In genomic region chr17:31862136-31862535, GRCm38 (mm10) we compare ENCODE assay signal across 11 mouse cellular contexts. TPM values are rescaled to one million over a fixed set of nuclear protein-coding genes. Genes with fewer than 3 reads are reported as not detected.
A peak's percentile ranks its signal among the peaks of the same experiment; 100 is the strongest.
DNase-seq lines count a peak whose midpoint lies in the region; ATAC-seq and TF ChIP-seq lines count a peak whose summit lies in the region.
"Had no signal": no experiment of that assay in that cellular context is flagged by ENCODE, and none has a peak within 500 bp of the region (broad histone marks: within the 10 kb centered on the region; RNA-seq: fewer than 3 reads in every experiment).

No protein-coding gene starts in this region.

- H3K4me2 ChIP-seq in liver, embryonic 16.5 days (ENCODE audit: low read depth, low read length): no peak overlapping the region
- no peak overlapping the region for H3K4me2 ChIP-seq in lung, postnatal 0 days (replicated peaks; ENCODE audit: low read depth, low read length)
- H3K4me2 ChIP-seq: midbrain, embryonic 12.5 days; neural tube, embryonic 12.5 days had no signal

- peak; percentile 79 for TF ChIP-seq EP300 in lung, postnatal 0 days (IDR thresholded peaks at IDR 0.05)

- no peak overlapping the region for H3K4me3 ChIP-seq in gastrocnemius, adult 2 months
- H3K4me3 ChIP-seq in liver, embryonic 16.5 days (ENCODE audit: low read depth, low read length): no peak overlapping the region
- no peak overlapping the region for H3K4me3 ChIP-seq in brown adipose tissue, adult 24 weeks (ENCODE audit: insufficient read depth, low read depth, low read length)
- no peak overlapping the region for H3K4me3 ChIP-seq in lung, postnatal 0 days (ENCODE audit: low read depth, low read length)
- H3K4me3 ChIP-seq: midbrain, embryonic 12.5 days; neural tube, embryonic 12.5 days had no signal

- peak; percentile 38 for DNase-seq in gastrocnemius, adult 2 months
- DNase-seq in gastrocnemius, adult 8-10 months (ENCODE audit: low spot score in 2 of 2): no peak
- no peak for DNase-seq in liver
- DNase-seq in lung, postnatal 0 days (ENCODE audit: low spot score): peak; percentile 73
- DNase-seq in thymus, postnatal 10 days (ENCODE audit: low spot score in 2 of 2): no peak
- no peak for DNase-seq in left cerebral cortex, adult 18-20 months (ENCODE audit: low spot score in 2 of 2)

- H3K4me1 ChIP-seq in liver, embryonic 16.5 days (ENCODE audit: control insufficient read depth, low read depth, low read length): peaks cover 3% of the 10 kb centered on the region; the same call in 1 of the 2 replicates
- peaks cover 33% of the 10 kb centered on the region for H3K4me1 ChIP-seq in brown adipose tissue, adult 24 weeks (ENCODE audit: control insufficient read depth, insufficient read depth, insufficient read length, low read length)
- peaks cover 13% of the 10 kb centered on the region; the same call in 1 of the 2 replicates for H3K4me1 ChIP-seq in lung, postnatal 0 days (ENCODE audit: insufficient read depth, low read depth, low read length)
- H3K4me1 ChIP-seq: neural tube, embryonic 12.5 days had no signal

- H3K9me3 ChIP-seq in liver, embryonic 16.5 days (replicated peaks; ENCODE audit: control insufficient read depth, low read length): no peaks in the 10 kb centered on the region
- no peaks in the 10 kb centered on the region for H3K9me3 ChIP-seq in lung, postnatal 0 days (ENCODE audit: low read length)
- H3K9me3 ChIP-seq: G1E; midbrain, embryonic 12.5 days; neural tube, embryonic 12.5 days had no signal

- WGBS in liver, embryonic 16.5 days (ENCODE audit: insufficient replicate concordance): 63% methylated on average over 6 of the region's 6 CpGs
- WGBS in lung, postnatal 0 days: 46% methylated on average over 6 of the region's 6 CpGs

- H3K27ac ChIP-seq in gastrocnemius, adult 2 months: no peak overlapping the region
- no peak overlapping the region for H3K27ac ChIP-seq in liver, embryonic 16.5 days (ENCODE audit: low read length)
- H3K27ac ChIP-seq in brown adipose tissue, adult 24 weeks (replicated peaks; ENCODE audit: low read depth, low read length): peak overlapping the region; percentile 44
- H3K27ac ChIP-seq in lung, postnatal 0 days (ENCODE audit: low read length): peak overlapping the region; percentile 71
- H3K27ac ChIP-seq: midbrain, embryonic 12.5 days; neural tube, embryonic 12.5 days had no signal

- no peak for TF ChIP-seq CTCF in gastrocnemius, adult 2 months (IDR thresholded peaks at IDR 0.05)
- TF ChIP-seq CTCF in lung, postnatal 0 days (IDR thresholded peaks at IDR 0.05): no peak; the same call in 1 of the 2 replicates

- no peak overlapping the region for H3K9ac ChIP-seq in liver, embryonic 16.5 days (ENCODE audit: low read depth, low read length)
- H3K9ac ChIP-seq in lung, postnatal 0 days (replicated peaks; ENCODE audit: low read depth): no peak overlapping the region
- H3K9ac ChIP-seq: midbrain, embryonic 12.5 days; neural tube, embryonic 12.5 days had no signal

- ATAC-seq in liver, embryonic 16.5 days (ENCODE audit: low read depth): peak; percentile 66
- peak; percentile 63 for ATAC-seq in lung, postnatal 0 days

- no peaks in the 10 kb centered on the region for H3K36me3 ChIP-seq in liver, embryonic 16.5 days (ENCODE audit: control insufficient read depth, insufficient read depth)
- no peaks in the 10 kb centered on the region for H3K36me3 ChIP-seq in lung, postnatal 0 days (ENCODE audit: insufficient read depth, low read length)
- H3K36me3 ChIP-seq: G1E; midbrain, embryonic 12.5 days; neural tube, embryonic 12.5 days had no signal

- no peaks in the 10 kb centered on the region for H3K27me3 ChIP-seq in liver, embryonic 16.5 days (ENCODE audit: control insufficient read depth, insufficient read depth, low read depth, low read length)
- no peaks in the 10 kb centered on the region for H3K27me3 ChIP-seq in lung, postnatal 0 days (replicated peaks; ENCODE audit: insufficient read depth, low read length)
- H3K27me3 ChIP-seq: midbrain, embryonic 12.5 days; neural tube, embryonic 12.5 days had no signal

- intact Hi-C loops in gastrocnemius, adult 2 months (cut with DNase I): no loop called here

RNA-seq across cellular contexts. Expression of gene Sik1, which starts 6.5 kb away (rescaled TPM):
- total RNA-seq in gastrocnemius, adult 2 months (2021): 10 to 100 TPM; 13.4 to 58.6 TPM
- 10 to 100 TPM in 2 of 4 experiments, 1 to 10 TPM in 2; 7.8 to 22.8 (median 13.9) TPM for total RNA-seq in gastrocnemius, adult 8-10 months (2022)
- 5.4 and 5.9 TPM in 2 replicates for polyA plus RNA-seq in liver, embryonic 16.5 days (2015; fragmentation: Nextera tagmentation; extraction: Ambion mirVana)
- polyA plus RNA-seq in brown adipose tissue, adult 24 weeks (2012; ENCODE audit: insufficient read depth, insufficient read length, missing spikeins): 9.6 and 39.2 TPM in 2 replicates
- polyA plus RNA-seq in lung, postnatal 0 days (2015; fragmentation: Nextera tagmentation; extraction: Ambion mirVana): 29.5 and 35.9 TPM in 2 replicates
- 10 to 100 TPM; 28.3 to 37.8 TPM for total RNA-seq in left cerebral cortex, adult 18-20 months (2021)

Comparison
In these comparisons a context has a peak if more than half of its experiments do, and no peak if none do; other contexts are left out.
1. DNase-seq: peak in gastrocnemius, adult 2 months (single experiment) and lung, postnatal 0 days (single experiment); none in gastrocnemius, adult 8-10 months (0 of 2), liver (single experiment), thymus, postnatal 10 days (0 of 2) and left cerebral cortex, adult 18-20 months (0 of 2).
2. H3K27ac ChIP-seq: peak in brown adipose tissue, adult 24 weeks (single experiment) and lung, postnatal 0 days (single experiment); none in gastrocnemius, adult 2 months (single experiment) and liver, embryonic 16.5 days (single experiment).